Mouse (Mus musculus) small intestine, adult 2 months (tissue): ENCODE data around the gene Fnbp1.

ENCODE experiments used
- CTCF ChIP-seq: fragments of 200-500 bp; IDR thresholded peaks from 2 replicates; pipeline ENCODE4 v1.5.1; 2012; ENCODE audit warnings: low read depth, mild to moderate bottlenecking, control low read depth, inconsistent platforms, low read length, moderate library complexity, mixed read lengths; ENCODE audit not compliant: insufficient replicate concordance, insufficient read length; ENCODE audit errors: extremely low read depth
- POLR2A ChIP-seq: fragments of 200-500 bp; IDR thresholded peaks from 2 replicates; pipeline ENCODE4 v1.6.1; 2012; ENCODE audit warnings: low read depth, mild to moderate bottlenecking, control low read depth, inconsistent platforms, low read length, moderate library complexity

GRCm38 (mm10) chr2:31115091-31115942 is 26.5 kb downstream of the Fnbp1 start:
- no peak for TF ChIP-seq CTCF
- no peak for TF ChIP-seq POLR2A
